Mouse (Mus musculus) hindbrain, embryonic 11.5 days (tissue): ENCODE measurements around the gene Zcchc14. TPM values are rescaled to one million over a fixed set of nuclear protein-coding genes. Genes with fewer than 3 reads are reported as not detected.
A peak's percentile ranks its signal among the peaks of the same experiment; 100 is the strongest.

ENCODE experiments used
- ATAC-seq: fragments of 200-750 bp; cut with Nextera tagmentation; 2 replicates; pipeline ENCODE4 v1.8.0; 2017; ENCODE audit warnings: mild to moderate bottlenecking, moderate TSS enrichment, moderate library complexity; ENCODE audit not compliant: low FRiP score
- DNase-seq: peaks from one replicate; pipeline ENCODE4 v3.0.0-alpha.2; 2015; ENCODE audit warnings: low spot score
- H3K27ac ChIP-seq: fragments of 300-500 bp; sonication (generic); 2 replicates; pipeline ENCODE4 v1.5.1; 2014; ENCODE audit warnings: mild to moderate bottlenecking, low read depth, low read length
- H3K27me3 ChIP-seq: fragments of 300-500 bp; sonication (generic); 2 replicates; pipeline ENCODE4 v1.6.1; 2014; ENCODE audit warnings: mild to moderate bottlenecking, low read length, moderate library complexity, mixed read lengths; ENCODE audit not compliant: control insufficient read depth, insufficient read depth
- H3K36me3 ChIP-seq: fragments of 300-500 bp; sonication (generic); 2 replicates; pipeline ENCODE4 v1.6.1; 2014; ENCODE audit warnings: mild to moderate bottlenecking, low read length, moderate library complexity, mixed read lengths; ENCODE audit not compliant: control insufficient read depth, insufficient read depth
- H3K4me1 ChIP-seq: fragments of 300-500 bp; sonication (generic); replicated peaks from 2 replicates; pipeline ENCODE4 v1.6.1; 2014; ENCODE audit warnings: low read length, mixed read lengths; ENCODE audit not compliant: control insufficient read depth, insufficient read depth
- H3K4me2 ChIP-seq: fragments of 300-500 bp; sonication (generic); replicated peaks from 2 replicates; pipeline ENCODE4 v1.6.1; 2014; ENCODE audit warnings: mild to moderate bottlenecking, low read depth, low read length
- H3K4me3 ChIP-seq: fragments of 300-500 bp; sonication (generic); 2 replicates; pipeline ENCODE4 v1.5.1; 2014; ENCODE audit warnings: low read depth, low read length
- H3K9ac ChIP-seq: fragments of 300-500 bp; sonication (generic); 2 replicates; pipeline ENCODE4 v1.6.1; 2014; ENCODE audit warnings: low read depth, low read length
- H3K9me3 ChIP-seq: fragments of 300-500 bp; sonication (generic); 2 replicates; pipeline ENCODE4 v1.6.1; 2016; ENCODE audit warnings: low read length; ENCODE audit not compliant: control insufficient read depth
- WGBS: fragments of 180-500 bp; shearing (Covaris S2); extraction: QIAGEN DNeasy Blood & Tissue Kit; methylation state at CpG from one replicate; pipeline ENCODE4 v1.1.7; 2014; 5-methylcytosine and 5-hydroxymethylcytosine counted together
- polyA plus RNA-seq: library from polyadenylated mRNA; unstranded; fragments of >200 nt; fragmentation: Nextera tagmentation; extraction: Ambion mirVana; gene quantifications from 2 replicates; pipeline ENCODE4 v1.2.1, GENCODE M21; 2014

The Zcchc14 gene
- 25.8 and 30.4 TPM in 2 replicates for polyA plus RNA-seq

DNA sequence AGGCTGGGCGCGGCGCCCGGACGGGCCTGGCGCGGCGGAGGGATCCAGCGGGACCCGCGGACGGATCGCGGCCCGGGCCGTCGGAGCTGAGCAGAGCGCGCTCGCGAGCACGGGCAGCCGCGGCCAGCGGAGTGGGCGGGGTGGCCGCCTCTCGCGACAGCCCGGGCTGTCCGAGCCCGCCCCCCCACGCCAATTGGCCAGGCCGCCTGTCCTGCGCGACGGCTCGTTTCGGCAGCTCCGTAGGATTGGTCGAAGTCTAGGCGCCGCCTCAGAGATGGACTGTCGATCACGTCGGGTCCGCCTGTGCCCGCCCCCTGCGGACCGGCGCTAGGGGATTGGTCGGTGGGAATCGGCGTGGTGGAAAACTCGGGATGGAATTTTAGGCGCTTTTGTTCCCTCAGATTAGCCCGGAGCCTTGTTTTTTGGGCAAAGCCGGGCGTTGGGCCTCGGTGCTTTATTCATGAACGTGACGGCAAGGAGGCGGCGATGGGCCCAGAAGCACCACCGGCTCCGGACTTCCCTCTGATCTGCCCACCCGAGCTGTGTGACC lies at the start of gene Zcchc14:
Gene Zcchc14 (minus strand): TSS at position 128 of the 550 bp plus-strand sequence.
- peak within 1 kb of the TSS; percentile 96 for H3K27ac ChIP-seq
- no peaks in the 10 kb centered on the region for H3K27me3 ChIP-seq
- under 1% methylated on average over 66 of the region's 67 CpGs for WGBS
- peaks cover 30% of the 10 kb centered on the region for H3K4me1 ChIP-seq
- peak within 1 kb of the TSS; percentile 83 for H3K4me3 ChIP-seq
- H3K9me3 ChIP-seq = no peaks in the 10 kb centered on the region
- peak within 1 kb of the TSS; percentile 94 for H3K4me2 ChIP-seq
- no peaks in the 10 kb centered on the region for H3K36me3 ChIP-seq
- H3K9ac ChIP-seq = peak within 1 kb of the TSS; percentile 94
- ATAC-seq (peak; percentile 98), DNase-seq (peak; percentile 96)

DNA sequence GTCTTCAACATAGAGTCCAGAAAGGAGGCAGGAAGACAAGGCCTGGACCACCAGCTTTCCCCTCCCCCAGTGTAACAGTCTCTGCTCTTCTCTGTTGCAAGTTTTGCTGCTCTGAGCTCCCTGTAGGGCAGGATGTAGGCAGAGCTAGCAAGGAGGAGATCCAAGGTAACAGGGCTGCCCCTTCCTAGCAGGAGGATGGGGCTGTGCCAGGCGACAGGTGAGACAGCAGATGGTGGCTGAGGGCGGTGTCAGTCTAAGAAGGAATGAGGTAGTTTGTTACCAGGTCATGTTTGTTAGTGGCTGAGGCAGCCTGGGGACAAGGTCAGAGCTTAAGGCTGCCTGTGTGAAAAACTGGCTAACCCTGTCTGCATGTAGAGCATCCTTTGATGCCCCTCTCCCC lies 47.2 kb upstream of the Zcchc14 start:
- Histone ChIP-seq H3K9me3 (no peaks in the 10 kb centered on the region), H3K27ac (no peak overlapping the region), H3K9ac (no peak overlapping the region), H3K27me3 (no peaks in the 10 kb centered on the region), H3K4me3 (no peak overlapping the region), H3K36me3 (no peaks in the 10 kb centered on the region), H3K4me2 (no peak overlapping the region), H3K4me1 (peaks cover 5% of the 10 kb centered on the region)
- 82% methylated on average over 2 of the region's 2 CpGs for WGBS
- DNase-seq = no peak
- ATAC-seq = no peak

DNA sequence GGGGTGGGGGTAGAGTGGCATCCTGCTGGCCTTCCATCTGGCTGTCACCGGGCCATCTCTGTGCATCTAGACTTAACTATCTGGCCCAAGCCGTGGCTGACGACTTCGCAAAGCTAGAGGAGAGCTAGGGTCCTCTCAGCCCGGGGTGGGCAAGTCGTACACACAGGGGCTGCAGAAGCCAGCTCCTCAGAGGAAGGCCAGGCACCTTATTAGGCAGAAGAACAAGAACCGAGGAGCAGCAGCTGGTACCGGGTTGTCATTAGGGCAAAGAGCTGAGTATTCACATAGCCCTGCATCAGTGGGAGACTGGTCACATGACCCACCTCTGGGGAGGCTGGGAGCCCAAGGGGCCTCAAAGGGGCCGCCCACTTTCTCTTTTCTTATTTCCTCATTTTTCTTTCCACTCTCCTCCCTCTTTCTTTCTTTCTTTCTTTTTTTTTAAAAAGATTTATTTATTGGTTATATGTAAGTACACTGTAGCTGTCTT lies 46.0 kb upstream of the Zcchc14 start:
- Histone ChIP-seq H3K4me1 (peaks cover 5% of the 10 kb centered on the region), H3K9ac (no peak overlapping the region), H3K4me2 (peak overlapping the region; percentile 21), H3K9me3 (no peaks in the 10 kb centered on the region), H3K4me3 (no peak overlapping the region), H3K27me3 (no peaks in the 10 kb centered on the region), H3K36me3 (no peaks in the 10 kb centered on the region), H3K27ac (no peak overlapping the region)
- WGBS = 8% methylated on average over 9 of the region's 9 CpGs
- peak; percentile 33; the same call in 1 of the 2 replicates for ATAC-seq
- peak; percentile 24 for DNase-seq

DNA sequence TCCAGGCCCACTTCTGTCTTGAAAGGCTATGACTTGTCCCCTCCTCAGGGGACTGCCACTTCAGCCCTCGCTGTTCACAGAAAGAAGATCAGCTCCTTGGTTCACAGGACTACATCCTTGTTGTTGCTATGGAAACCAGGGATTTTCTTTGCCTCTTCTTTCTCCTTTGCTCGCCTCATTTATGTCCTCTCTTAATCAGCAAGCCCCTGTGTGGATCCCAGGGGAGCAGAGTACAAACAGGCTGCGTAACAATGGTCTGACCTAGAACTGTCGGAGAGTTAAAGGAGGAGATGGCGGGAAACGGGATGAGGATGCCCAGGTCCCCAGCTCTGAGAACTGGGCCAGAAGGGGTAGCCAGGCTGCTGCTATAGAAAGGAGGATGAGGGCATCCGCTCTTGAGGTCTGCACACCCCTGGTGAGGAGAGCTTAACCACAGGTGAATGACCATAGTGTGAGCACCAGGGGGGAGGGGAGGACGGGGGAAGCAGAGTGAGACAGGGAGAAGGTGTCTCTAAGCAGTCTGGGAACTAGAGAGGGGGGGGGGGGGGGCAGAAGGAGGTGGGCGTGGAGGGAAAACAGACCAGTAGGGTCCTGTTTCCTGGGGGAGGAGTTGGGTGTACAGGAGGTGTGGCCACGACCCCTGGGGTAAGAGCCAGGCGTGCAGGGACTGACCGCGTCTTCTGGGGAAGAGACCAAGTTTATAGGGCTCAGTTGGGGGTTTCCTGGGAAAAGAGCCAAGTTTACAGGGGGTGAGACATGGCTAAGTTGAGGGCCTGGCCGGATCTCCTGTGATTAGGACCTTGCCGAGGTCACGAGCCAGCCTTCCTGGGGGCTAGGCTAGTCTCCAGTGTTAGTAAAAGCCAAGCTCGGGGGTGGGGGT lies 45.3 kb upstream of the Zcchc14 start:
- 3% methylated on average over 16 of the region's 17 CpGs for WGBS
- no peak overlapping the region for H3K9ac ChIP-seq
- DNase-seq = peak; percentile 40
- peak; percentile 47; the same call in 1 of the 2 replicates for ATAC-seq
- no peaks in the 10 kb centered on the region for H3K36me3 ChIP-seq
- H3K27ac ChIP-seq = no peak overlapping the region
- H3K9me3 ChIP-seq = no peaks in the 10 kb centered on the region
- H3K4me2 ChIP-seq = peak overlapping the region; percentile 21
- H3K4me3 ChIP-seq = no peak overlapping the region
- peaks cover 5% of the 10 kb centered on the region for H3K4me1 ChIP-seq
- no peaks in the 10 kb centered on the region for H3K27me3 ChIP-seq

DNA sequence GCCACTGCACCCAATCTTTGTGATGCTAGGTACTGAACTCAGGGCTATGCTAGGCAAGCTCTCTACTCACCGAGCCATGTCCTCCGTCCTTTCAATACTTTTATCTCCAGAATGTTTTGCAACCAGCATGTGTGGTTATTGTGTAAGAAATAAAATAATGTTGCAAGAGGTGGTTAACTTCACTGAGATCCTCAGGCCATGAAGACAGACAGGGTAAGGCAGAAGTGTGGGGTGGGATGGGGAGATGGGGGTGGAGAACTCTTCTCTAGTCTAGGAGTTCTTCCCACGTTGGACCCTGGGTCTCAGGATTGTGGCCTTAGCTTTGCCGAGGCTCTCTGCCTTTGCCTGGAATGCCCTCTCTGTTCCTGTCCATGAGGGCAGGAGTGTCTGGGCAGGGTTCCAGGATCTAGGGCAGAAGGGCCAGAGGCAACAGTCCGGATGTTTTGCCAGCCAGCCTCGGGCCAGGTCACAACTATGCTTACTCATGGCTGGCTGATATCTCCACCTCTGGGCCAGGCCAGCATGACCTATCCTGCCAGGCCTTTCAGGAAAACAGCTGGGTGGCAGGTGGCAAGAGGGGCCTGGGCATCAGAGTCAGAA lies 43.0 kb upstream of the Zcchc14 start:
- H3K4me2 ChIP-seq = no peak overlapping the region
- DNase-seq = no peak
- H3K27ac ChIP-seq = no peak overlapping the region
- no peak overlapping the region for H3K4me3 ChIP-seq
- no peaks in the 10 kb centered on the region for H3K27me3 ChIP-seq
- peaks cover 5% of the 10 kb centered on the region for H3K4me1 ChIP-seq
- no peak overlapping the region for H3K9ac ChIP-seq
- no peaks in the 10 kb centered on the region for H3K9me3 ChIP-seq
- WGBS = 87% methylated on average over 6 of the region's 6 CpGs
- no peaks in the 10 kb centered on the region for H3K36me3 ChIP-seq
- ATAC-seq = no peak

DNA sequence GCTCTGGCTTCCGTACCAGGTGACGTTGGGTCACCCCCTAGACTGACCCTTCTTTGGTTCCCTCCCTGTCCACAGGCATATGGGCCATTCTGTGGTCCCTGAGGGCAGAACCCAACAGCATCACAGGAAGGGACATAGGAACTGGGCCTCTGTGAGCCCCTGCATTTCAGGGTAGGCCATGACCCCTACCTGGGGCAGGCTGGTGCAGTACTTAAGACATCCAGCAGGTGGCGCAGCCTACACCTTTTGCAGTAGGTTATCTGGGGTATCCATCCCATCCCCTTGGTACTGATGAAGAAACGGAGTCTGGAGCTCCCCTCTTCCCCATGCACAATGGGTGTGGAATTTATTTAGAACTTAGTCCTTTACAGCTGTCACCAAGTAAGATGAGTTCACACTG lies 41.8 kb upstream of the Zcchc14 start:
- Histone ChIP-seq H3K4me2 (no peak overlapping the region), H3K9ac (no peak overlapping the region), H3K27ac (no peak overlapping the region), H3K4me1 (peaks cover 5% of the 10 kb centered on the region), H3K9me3 (no peaks in the 10 kb centered on the region), H3K4me3 (no peak overlapping the region), H3K27me3 (no peaks in the 10 kb centered on the region), H3K36me3 (no peaks in the 10 kb centered on the region)
- 56% methylated on average over 4 of the region's 4 CpGs for WGBS
- ATAC-seq = no peak
- peak; percentile 56 for DNase-seq

DNA sequence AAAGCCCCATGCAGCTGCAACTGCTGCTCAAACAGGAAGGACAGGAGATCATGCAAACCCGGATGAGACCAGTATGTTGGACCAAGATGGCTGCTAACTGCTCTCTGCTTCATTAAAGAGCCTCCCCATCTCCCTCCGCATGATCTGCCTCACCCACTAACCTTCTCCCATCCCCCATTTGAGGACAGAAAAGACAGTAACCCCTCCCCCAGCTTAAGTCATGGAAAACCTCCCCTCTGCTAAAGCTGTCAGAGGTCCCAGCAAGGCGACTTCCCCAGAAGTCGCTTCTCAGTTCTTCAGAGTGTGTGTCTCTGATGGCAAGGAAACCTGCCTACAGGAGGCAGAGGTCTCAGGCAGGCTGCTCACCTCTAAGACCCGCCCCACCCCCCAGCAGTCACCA lies 35.8 kb upstream of the Zcchc14 start:
- H3K9ac ChIP-seq = no peak overlapping the region
- H3K4me3 ChIP-seq = no peak overlapping the region
- no peak for DNase-seq
- H3K4me2 ChIP-seq = no peak overlapping the region
- 42% methylated on average over 5 of the region's 5 CpGs for WGBS
- H3K4me1 ChIP-seq = peaks cover 8% of the 10 kb centered on the region; the same call in 1 of the 2 replicates
- H3K9me3 ChIP-seq = no peaks in the 10 kb centered on the region
- no peak for ATAC-seq
- H3K36me3 ChIP-seq = no peaks in the 10 kb centered on the region
- no peaks in the 10 kb centered on the region for H3K27me3 ChIP-seq
- H3K27ac ChIP-seq = no peak overlapping the region

DNA sequence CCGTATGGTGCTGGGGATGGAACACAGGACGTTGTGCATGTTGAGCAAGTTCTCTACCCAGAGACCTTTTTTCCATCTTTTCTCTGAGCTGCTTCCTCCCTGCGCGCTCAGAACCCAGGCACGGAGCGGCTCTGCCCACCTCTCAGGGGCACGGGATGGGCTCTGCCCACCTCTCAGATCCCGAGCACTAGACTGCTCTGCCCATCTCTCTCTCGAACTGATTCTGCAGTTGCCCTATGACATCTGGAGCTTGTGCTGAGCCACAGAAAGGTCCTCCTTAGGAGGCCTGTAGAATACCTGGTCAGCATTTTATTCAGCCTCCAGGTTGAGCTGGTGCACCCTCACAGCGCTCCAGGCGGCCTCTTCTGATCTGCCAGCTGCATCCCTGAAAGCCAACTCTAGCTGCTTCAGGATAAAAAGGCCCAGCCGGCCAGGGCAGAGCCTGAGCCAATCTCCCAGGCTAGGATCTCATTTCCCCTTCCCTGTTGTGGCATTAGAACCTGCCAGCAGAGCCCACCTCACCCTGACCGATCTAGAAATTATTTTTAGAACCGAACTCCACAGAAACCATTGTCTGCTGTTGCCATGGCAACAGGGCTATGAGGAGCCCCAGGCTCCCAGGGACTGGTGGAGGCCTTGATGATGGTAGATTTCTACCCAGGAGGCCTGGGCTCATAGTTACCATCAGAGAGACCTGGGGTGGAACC lies 34.9 kb upstream of the Zcchc14 start:
- no peaks in the 10 kb centered on the region for H3K9me3 ChIP-seq
- peak overlapping the region; percentile 47; the same call in 1 of the 2 replicates for H3K27ac ChIP-seq
- no peaks in the 10 kb centered on the region for H3K36me3 ChIP-seq
- 52% methylated on average over 14 of the region's 14 CpGs for WGBS
- no peak overlapping the region for H3K4me2 ChIP-seq
- no peak overlapping the region for H3K9ac ChIP-seq
- DNase-seq (peak; percentile 62), ATAC-seq (peak; percentile 40; the same call in 1 of the 2 replicates)
- H3K4me1 ChIP-seq = peaks cover 8% of the 10 kb centered on the region; the same call in 1 of the 2 replicates
- no peak overlapping the region for H3K4me3 ChIP-seq
- no peaks in the 10 kb centered on the region for H3K27me3 ChIP-seq
